Mouse (Mus musculus) gastrocnemius, adult 8-10 months (tissue): ENCODE data around the gene Katnb1. TPM values are rescaled to one million over a fixed set of nuclear protein-coding genes. Genes with fewer than 3 reads are reported as not detected.

Source experiments
- DNase-seq, 2 experiments: peaks; one replicate each; pipeline ENCODE4 v3.0.0; 2022; ENCODE audit warnings: low spot score in 2 of 2
- total RNA-seq, 4 experiments: library from RNA; stranded (reverse); gene quantifications; 2 replicates each; pipeline ENCODE4 v1.2.4; 2022

Gene Katnb1
- total RNA-seq, 4 experiments from 2014 or later: 7.0 to 8.9 (median 7.6) TPM

DNA sequence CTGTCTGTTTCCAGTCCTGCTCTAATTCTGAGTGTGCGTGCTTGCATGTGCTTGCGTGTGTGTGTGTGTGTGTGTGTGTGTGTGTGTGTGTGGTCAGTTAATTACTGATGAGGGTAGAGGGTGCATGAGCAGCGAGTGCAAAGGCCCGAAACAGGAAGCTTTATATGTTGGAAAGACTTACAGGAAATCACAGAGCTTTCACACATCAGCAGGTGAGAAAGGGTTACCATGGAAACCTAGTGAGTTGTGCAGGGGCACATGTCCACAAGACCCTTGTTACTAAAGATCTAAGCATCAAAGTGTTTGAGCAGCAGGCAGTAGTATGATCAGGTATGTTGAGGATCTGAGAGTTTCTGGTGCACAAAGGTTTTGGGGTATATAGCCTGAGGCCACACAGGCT is 3.3 kb downstream of the Katnb1 start:
- no peak for DNase-seq

DNA sequence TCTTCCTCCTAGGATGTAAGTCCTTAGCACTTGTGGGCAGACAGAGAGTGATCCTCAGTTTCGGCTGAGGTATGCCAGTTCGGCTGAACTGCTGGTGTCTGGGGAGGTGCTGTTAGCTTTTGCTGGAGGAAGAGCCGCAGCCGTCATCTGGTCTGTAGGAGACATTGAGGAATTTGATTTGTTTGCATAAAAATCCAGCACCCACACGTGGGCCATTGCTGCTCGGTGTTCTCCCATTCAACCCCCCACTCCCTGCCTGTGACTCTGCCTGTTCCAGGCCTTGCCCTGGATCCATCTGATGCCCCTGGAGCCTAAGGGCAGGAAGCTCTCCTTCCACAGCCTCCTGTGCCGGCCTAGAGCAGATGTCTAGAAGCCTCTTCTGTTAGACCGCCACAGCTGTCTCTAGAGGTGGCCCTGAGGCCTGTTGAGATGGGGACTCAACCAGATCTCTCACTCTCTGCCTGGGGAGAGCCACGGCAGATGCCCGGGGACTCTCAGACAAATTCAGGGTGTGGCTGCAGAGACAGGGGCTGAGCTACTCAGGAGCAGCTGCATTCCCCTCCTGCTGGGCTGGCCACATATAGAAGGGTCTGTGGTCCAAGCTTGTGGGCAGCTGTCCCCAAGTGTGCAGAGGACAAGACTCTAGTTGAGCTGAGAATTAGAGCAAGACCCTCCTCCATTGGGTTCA is 3.9 kb downstream of the Katnb1 start:
- no peak for DNase-seq

- no peak for DNase-seq
Measured at GRCm38 (mm10) chr8:95085432-95086141, 4.6 kb downstream of the Katnb1 start.

DNA sequence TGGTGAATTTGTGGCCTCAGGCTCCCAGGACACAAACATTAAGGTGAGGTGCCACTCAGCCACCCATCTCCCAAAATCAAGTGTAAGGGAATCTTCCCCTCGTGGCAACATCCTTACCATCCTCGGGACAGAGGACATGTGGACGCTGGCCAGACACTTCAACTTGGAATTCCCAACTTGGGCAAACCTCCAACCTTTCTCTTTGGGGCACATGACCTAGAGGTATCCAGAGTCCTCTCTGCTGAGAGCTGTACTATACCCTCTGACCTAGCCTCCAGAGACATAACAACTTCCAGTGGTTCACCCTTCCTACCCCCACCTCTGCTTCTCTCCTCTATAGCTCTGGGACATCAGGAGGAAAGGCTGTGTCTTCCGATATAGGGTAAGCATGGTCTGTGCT is 12.6 kb downstream of the Katnb1 start:
- DNase-seq: no peak

GRCm38 (mm10) chr8:95099009-95099408 is 18.0 kb downstream of the Katnb1 start:
- peak; percentile 42 to 57 for DNase-seq

DNA sequence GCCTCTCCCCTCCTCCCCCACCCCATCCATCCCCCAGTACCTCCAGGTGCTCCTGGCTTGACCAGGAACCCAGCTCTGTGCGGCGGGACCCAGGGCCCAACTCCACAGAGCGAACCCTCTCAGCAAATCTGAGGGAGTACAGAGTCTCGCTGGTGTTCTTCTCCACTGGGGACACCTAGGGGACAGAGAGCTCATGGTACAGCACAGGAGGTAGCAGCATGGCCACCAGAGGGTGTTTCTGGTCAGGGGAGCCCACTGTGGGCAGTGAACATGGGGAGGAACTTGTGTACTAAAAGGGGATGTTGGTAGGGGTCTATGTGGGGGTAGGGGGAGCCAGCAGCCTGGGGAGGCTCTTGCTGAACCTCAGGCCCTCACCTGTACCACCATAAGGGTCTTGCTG is 21.0 kb downstream of the Katnb1 start:
- DNase-seq: no peak

- no peak for DNase-seq
Measured at GRCm38 (mm10) chr8:95107306-95107705, 26.3 kb downstream of the Katnb1 start.

- DNase-seq: no peak
Measured at GRCm38 (mm10) chr8:95112594-95112993, 31.6 kb downstream of the Katnb1 start.

GRCm38 (mm10) chr8:95113108-95113507 is 32.1 kb downstream of the Katnb1 start:
- no peak for DNase-seq

- DNase-seq: no peak
Measured at GRCm38 (mm10) chr8:95113750-95114149, 32.8 kb downstream of the Katnb1 start.

DNA sequence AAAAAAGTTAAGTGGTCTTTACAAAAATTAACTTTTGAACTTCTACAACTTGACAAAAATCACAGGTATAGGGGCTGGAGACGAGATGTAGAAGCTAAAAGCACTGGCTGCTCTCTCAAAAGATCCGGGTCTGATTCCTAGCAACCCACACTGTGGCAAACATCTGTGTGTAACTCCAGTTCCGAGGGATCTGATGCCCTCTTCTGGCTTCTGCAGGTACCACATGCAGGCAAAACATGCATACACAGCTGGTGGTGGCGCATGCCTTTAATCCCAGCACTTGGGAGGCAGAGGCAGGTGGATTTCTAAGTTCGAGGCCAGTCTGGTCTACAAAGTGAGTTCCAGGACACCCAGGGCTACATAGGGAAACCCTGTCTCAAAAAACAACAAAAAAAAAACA is 42.5 kb downstream of the Katnb1 start:
- DNase-seq: no peak

DNA sequence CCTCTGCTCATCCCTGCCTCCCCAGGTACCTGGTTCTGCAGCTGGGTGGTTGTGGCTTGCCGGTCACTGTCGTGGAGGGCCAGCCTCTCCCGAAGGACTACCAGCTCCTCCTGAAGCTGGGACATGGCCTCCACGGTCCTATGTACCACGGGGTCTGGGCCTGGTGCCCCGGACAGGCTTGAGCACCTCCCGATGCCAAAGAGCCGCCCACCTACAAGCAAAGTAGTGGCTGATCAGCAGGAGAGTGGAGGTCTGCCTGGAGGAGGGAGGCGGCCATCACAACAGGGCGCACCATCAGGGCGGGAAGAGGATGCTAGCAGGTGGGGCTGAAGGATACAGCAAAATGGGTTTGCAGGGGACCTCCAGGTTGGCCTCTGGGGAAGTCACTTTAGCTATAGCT is 45.5 kb downstream of the Katnb1 start:
- no peak for DNase-seq

GRCm38 (mm10) chr8:95127658-95128057 is 46.7 kb downstream of the Katnb1 start:
- DNase-seq: no peak

- DNase-seq: no peak
Measured at GRCm38 (mm10) chr8:95128750-95129260, 47.8 kb downstream of the Katnb1 start.

DNA sequence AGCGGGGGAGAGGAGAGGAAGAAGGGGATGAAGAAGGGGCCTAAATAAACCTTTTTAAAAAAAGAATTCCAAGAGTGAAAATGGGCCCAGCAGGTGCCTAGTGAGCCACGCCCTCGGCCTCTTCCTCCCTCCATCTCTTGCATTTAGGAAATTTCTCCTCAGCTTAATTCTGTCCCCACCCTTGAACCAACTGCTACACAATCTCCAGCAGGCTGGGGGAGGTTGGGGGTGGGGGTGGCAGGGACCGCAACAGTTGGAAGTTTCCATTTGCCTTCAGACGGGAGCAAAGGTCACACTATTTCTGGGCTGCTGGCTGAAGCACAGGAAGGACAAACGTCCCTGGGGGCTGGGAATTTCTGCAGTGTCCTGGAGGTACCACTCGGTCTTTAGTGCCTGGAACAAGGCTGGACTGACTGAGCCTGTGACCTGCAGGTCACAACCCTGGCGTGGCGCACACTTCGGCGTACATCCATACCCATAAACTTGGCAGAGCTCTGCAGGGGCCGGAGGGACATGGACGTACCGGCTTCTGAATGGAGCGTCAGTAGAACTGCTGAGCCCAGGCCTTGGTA is 50.1 kb downstream of the Katnb1 start:
- no peak for DNase-seq

DNA sequence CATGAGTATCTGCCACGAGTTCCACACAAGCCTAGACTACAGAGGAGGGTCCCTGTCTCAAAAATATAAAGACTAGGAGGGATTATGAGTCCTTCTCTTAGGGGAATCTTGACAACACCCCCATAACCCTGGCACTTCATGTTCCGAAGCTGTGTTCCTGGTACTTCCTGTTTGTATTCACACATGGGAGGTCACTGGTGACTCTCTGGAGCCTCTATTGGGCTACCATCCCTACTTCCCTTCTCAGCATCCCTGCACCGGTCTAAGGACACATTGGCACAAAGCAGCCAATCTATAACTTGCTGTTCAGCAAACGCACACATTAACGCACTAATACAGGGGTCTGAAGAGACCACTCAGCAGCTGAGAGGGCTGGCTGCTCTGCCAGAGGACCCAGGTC is 51.0 kb downstream of the Katnb1 start:
- DNase-seq: no peak

GRCm38 (mm10) chr8:95134186-95134585 is 53.2 kb downstream of the Katnb1 start:
- DNase-seq: no peak

- no peak for DNase-seq
Measured at GRCm38 (mm10) chr8:95135242-95135641, 54.3 kb downstream of the Katnb1 start.

GRCm38 (mm10) chr8:95136218-95136617 is 55.2 kb downstream of the Katnb1 start:
- no peak for DNase-seq

- no peak for DNase-seq
Measured at GRCm38 (mm10) chr8:95137201-95137600, 56.2 kb downstream of the Katnb1 start.

- DNase-seq: no peak
Measured at GRCm38 (mm10) chr8:95137641-95138098, 56.7 kb downstream of the Katnb1 start.

DNA sequence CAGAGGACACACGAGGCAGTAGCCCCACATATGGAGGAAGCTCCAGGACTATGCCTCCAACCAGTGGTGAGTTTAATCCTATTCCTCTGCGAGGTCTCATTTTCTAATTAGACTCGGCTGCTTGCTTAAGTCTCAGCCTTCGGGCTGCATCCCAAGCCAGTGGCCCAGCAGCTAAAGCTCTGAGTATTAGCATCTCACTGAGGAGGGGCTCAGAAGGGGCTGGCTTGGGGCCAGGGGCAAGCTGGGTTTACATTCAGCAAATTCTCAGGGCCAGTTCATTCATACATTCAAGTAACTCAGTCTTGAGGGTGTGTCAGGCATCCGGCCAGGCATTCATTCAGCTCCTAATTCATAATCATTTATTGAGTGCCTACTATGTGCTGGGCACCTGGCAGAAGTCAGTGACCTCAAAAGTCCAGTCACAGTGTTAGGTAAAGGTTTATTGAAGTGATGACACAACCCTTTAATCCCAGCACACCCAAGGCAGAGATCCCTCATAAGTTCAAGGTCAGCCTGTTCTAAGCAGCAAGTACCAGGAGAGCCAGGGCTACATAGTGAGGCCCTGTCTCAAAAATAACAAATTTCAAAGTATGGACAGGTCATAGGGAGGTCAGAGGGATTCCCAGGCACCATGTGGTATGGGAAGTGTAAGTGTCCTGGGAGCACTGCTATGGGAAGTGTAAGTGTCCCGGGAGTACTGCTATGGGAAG is 57.5 kb downstream of the Katnb1 start:
- no peak for DNase-seq
